Mouse (Mus musculus): ENCODE results near the gene Rtcb.
A peak's percentile ranks its signal among the peaks of the same experiment; 100 is the strongest.

The Rtcb gene

GRCm38 (mm10) chr10:85936280-85936965 lies 21.2 kb downstream of the Rtcb start:
- no peak for DNase-seq

GRCm38 (mm10) chr10:85929962-85930361 lies 27.7 kb downstream of the Rtcb start:
- no peak for DNase-seq

GRCm38 (mm10) chr10:85929208-85929591 lies 28.4 kb downstream of the Rtcb start:
- DNase-seq = peak; percentile 11

DNA sequence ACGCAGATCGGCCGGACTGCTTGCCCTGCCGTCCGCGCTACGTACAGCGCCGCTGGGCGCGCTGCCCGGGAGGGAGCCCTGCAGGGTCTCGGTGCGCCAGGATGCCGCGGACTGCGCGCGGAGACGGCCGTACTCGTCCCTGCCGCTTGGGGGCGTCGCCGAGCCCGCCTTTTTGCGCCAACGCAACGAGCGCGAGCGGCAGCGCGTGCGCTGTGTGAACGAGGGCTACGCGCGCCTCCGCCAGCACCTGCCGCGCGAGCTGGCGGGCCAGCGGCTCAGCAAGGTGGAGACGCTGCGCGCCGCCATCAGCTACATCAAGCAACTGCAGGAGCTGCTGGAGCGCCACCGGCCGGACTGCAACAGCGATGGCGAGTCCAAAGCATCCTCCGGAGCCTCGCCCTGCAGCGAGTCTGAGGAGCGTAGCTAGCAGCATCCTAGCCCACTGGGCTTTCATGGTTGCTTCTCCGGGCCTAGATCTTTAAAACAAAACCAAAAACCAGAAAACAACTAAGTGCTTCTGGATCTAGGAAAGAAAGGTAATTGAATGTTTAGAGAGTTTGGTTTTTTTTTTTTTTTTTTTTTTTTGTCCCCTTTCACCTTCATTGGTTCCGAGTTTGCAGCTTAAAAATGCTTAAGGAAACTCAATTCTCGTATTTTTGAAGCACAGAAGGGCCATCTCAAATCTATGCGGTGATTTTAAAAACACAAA lies 29.0 kb downstream of the Rtcb start:
- peak; percentile 86 for DNase-seq

DNA sequence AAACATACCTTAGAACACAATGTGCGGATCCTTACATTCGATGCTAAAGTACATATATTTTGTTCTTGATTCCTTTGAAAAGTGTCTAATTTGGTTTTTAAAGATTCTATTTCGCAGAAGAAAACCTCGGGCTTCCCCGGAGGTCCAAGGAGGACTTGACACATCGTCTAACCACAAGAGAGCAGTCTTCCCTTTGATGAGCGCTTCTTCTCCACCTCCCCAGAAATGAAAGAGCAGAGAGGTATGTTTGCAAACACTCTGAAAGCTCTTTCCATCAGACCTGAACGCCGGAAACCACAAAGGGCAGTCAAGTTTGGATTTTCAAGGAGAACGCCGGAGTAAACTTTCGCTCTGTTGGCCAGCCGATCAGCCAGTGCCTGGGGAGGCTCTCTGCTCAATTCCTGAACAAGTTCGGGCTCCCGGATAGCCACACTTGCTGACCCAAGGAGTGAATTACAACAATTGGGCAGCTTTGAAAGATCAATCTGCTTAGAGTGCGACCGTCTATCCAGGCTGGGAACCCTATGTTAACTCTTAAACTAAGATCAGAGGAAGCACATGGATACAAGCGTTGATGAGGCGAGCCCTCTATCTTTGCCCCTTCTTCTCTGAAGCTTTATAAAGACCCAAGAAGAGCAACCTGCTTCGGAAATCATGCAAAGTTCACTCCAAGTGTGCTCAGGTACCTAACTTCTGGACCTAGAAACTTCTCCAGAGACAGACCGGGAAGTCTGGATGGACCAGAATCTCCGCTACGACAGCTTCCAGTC lies 29.8 kb downstream of the Rtcb start, which contains the start of gene Ascl4:
Gene Ascl4 (plus strand): TSS at position 6 of the 770 bp plus-strand sequence.
- DNase-seq = peak; percentile 26

- DNase-seq = peak; percentile 93
These were observed 40.9 kb downstream of the Rtcb start, which contains the start of gene Prdm4 for GRCm38 (mm10) chr10:85916498-85917309. Gene Prdm4 (minus strand): TSS chr10:85917142.
